Mouse (Mus musculus): ENCODE results near the gene D930048N14Rik. TPM values are rescaled to one million over a fixed set of nuclear protein-coding genes. Genes with fewer than 3 reads are reported as not detected.
A peak's percentile ranks its signal among the peaks of the same experiment; 100 is the strongest.
"Not testable (repeated sequence)": the region's sequence is repeated elsewhere in the genome, so short reads cannot be mapped to it uniquely, and the experiment has no call there.

The D930048N14Rik gene
- total RNA-seq (2021): 1 to 10 TPM; 1.4 to 2.1 TPM

DNA sequence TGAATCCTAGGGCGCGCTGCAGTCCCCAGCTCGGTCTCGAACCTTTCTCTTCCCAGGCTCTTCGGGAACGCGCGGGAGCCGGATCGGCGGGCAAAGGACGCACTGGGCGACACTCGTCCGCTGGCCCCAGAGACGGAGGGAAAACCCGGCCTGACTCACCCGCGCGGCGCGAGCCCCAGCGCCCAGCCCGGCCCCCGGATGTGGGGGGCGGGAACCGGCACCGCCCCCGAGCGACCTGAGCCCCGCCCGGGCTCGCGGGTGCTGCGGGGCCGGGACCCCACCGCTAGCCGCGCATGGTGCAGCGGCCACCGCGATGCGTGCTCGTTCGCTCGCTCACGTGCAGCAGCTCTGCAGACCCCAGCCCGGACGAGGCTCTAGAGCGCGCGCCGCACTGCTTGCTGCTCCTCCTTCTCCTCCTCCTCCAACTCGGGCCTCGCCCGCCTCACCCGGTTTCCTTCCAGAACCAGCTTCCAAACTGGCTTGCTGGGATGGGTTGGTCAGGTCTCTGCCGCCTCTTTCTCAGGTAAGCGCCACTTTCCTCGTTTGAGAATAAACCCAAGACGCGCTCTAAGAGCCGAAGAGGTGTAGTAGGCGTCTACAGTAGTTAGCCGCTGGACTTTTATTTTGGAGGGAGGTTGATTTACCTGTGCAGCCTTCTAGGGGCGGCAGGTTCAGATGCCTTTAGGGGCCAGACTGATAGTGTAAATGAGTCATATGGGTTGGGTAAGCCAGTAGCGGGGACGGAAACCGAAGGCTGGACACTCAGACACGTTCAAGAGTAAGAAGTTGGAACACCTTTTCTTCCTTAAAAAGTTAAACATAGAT, at the start of gene D930048N14Rik, which contains the start of gene N4bp3:
D930048N14Rik (plus strand) TSS at position 264 of the 825 bp plus-strand sequence.
N4bp3 (minus strand) TSS at position 152 of the 825 bp plus-strand sequence.
- intact Hi-C loops (cut with DNase I): loop anchor here (2.0 kb wide), 1 partner anchor 32 kb away; the partner anchor contains the start of gene Nhp2
- peak; percentile 82 for DNase-seq

DNA sequence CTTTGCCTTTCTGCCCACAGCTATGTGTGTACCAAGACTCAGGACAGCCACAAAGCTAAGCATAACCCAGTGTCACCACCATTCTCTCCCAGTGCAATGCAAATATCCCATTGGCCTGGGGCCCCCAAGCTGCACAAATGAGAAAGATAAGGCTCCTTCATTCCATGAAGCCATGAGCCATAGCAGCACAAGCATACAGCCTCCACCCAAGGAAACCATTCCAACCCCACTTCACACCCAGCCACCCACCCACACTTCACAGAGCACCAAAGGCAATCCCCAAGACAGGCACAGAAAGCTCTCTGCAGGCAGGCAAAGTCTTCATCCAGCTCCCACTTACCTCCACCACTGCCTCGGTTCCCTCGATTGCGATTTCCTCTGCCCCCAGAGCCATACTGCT, 48.5 kb upstream of the D930048N14Rik start:
- intact Hi-C loops (cut with DNase I): no loop called here
- no peak for DNase-seq

DNA sequence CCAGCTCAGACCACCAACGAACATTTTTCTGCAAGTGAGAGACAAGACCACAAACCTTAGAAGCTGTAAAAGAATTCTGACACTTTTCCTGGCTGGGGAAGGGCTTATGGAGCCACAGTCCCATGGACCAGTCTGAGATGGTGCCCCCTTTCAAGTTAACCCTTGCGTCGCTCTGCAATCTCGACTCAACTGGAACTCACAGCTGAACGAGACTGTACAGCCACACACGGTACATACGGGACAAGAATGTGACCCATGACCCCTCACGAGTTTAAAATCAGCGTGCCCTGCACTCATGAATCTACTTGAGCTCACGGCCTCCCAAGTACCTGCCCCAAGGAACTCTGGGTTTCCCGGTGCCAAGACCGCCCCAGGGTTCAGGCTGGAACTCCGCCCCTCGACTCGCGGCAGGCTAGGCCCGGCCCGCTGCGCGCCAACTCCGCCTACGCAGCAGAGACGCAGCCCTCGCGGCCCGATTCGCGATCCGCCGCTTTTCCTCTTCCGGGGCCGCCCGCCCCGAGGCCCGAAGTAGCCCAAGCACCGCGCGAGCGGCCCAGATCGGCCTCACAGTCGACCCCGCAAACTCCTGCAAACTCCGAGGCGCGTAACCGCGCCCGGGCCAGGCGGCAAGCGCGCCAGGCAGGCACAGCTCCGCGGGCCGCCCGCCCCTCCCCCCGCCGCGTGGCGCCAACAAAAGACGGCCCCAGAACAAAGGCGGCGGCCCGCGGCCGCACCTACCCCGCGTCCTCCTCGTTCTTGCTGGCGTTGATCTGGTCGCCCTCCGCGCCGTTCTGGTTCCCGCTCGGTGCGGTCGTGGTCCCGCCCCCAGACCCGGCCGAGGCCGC, 44.9 kb upstream of the D930048N14Rik start:
- DNase-seq: peak; percentile 91 to 93
- intact Hi-C loops (cut with DNase I): no loop called here

DNA sequence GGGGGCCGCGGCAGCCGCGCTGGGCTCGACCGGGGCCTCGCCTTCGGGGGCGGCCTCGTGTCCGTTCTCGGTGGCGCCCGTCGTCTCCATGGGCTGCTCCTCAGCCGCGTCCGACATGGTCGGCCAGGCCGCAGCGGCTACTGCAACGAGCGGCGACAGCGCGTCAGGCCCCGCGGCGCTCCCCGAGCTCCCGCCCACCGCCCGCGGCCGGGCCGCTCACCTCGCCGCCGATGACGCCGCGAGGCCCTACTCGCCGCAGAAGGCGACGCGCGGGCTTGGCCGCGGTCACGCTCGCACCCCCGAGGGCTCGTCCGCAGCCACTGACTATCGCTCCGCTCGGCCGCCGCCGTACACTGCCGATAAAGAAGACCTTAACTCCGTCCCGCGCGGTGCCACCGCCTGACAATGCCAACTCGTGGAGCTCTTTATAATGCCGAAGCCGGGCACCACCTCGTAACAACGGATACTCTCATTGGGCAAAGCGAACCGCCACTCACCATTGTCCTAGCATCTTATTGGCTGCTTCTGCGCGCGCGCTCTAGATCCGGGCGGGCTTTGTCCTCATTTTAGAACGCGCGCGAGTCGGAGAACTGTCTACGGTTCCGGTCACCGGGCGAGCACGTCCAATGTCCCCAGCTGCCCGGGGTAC, 44.2 kb upstream of the D930048N14Rik start, which contains the start of gene Hnrnpab:
Hnrnpab (minus strand) TSS at position 401 of the 649 bp plus-strand sequence.
- intact Hi-C loops (cut with DNase I): no loop called here
- peak; percentile 98 to 99 for DNase-seq

DNA sequence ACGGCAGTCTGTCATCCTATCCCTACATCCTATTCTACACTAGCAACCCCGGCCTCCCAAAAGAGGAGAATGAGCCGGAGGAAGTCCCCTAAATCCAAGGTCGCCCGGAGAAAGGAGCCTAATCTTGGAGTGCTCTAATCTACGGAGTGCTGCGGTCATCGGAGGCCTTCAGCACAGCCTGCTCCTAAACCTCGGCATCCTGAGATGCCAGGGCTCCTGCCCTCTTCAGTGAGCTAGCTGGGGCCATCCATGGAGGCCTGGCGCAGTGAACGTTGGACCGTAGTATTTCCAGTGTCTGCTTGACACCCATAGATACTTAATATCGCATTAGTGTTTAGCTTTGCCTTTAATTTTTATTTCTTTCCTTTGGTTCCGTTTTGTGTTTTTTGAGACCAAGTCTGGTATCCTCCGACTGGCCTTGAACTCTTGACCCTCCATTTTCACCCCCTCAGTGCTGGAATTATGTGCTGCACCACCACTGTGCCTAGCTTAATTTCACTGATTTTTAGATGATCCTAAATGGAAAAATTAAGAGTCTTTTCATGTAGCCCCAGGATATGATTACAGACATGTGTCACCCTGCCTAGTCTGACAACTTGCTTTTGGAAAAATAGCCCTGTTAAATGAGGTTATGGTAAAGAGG, 43.5 kb upstream of the D930048N14Rik start:
- intact Hi-C loops (cut with DNase I): no loop called here
- no peak for DNase-seq

DNA sequence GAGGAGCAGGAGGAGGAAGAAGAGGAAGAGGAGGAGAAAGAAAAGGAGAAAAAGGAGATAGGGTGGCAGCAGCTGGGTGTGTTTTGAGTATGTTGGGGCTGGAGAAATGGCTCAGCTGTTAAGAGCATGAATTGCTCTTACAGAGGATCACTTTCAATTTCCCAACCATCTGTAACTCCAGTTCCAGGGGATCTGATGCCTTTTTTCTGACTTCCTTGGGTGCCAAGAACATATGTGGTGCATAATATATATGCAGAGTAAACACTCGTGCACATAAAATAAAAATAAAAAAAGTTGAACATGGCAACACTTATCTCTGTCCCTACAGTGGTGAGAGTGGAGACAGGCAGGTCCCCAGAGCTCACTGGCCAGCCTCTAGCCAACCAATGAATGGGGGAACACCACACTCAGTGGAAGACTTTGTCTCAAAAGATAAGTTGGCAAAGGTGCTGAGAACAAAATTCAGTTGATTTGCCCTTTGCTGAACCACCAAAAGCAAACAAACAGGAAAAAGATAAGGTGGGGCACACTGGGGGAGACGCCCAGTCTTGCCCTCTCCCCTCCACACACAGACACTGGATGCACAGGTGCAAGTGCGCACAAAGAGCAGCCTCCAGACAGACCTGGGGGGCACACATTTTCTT, 41.4 kb upstream of the D930048N14Rik start:
- DNase-seq: no peak
- intact Hi-C loops (cut with DNase I): no loop called here

DNA sequence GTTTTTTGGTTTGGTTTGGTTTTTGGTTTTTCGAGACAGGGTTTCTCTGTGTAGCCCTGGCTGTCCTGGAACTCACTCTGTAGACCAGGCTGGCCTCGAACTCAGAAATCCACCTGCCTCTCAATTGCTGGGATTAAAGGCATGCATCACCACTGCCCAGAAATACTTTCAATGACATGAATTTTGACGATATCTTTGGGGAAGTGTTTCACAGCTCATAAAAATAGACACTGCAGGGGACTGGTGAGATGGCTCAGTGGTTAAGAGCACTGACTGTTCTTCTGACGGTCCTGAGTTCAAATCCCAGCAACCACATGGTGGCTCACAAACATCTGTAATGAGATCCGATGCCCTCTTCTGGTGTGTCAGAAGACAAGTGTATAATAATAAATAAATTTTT, 40.8 kb upstream of the D930048N14Rik start:
- DNase-seq; intact Hi-C loops (cut with DNase I): not testable (repeated sequence)

DNA sequence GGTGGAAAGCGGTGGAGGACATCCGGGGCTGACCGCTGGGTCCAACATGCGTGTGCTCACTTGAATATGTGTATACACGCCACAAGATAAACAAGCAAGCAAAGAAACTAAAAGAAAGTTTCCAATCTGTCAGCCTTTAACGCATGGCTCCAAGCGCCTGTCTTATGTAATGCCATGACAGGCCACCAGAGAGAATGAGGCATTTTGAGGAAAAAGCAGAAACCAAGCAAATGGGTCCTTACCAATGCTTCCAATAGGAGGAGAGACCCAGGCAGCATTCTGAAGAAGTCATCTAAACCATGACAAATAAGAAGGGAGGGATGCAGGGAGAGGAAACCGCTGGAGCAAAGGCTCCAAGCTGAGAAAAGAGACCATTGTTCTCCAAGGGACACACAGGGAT, 36.5 kb upstream of the D930048N14Rik start:
- DNase-seq: no peak
- intact Hi-C loops (cut with DNase I): no loop called here

DNA sequence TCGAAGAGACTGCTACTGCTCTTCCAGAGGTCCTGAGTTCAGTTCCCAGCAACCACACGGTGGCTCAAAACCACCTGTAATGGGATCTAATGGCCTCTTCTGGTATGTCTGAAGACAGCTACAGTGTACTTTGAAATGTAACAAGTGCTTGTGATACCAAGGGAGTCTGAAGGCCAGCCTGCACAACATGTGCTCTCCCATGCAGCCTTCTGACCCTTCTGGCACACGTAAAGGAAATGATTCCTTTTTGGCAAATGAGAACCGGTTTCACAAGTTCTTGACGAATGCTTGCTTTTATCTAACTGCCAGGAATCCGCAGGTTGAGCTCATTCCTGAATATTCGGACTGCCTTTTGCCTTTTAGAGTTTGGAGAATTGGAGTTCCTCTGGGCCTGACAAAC, 35.6 kb upstream of the D930048N14Rik start:
- intact Hi-C loops (cut with DNase I): no loop called here

DNA sequence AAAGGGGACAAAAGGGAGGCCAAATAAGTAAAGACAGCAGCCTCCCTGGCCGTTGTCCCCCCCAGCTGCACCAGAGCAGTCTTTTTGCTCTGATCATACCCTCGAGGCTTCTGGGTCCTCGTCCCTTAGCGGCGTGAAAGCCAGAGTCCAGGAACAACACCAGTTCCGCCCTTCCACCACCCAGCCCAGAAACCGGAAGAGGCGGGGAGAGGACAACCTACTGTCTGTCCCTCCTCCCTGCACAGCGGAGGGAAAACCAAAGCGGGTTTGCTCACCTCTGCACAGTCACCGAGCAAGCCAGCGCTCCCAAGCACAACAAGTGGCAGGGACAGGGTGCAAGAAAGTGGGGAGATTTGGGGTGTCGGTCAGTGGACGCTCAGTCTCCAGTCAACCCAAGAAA, 35.2 kb upstream of the D930048N14Rik start:
- DNase-seq: peak; percentile 78 to 84
- intact Hi-C loops (cut with DNase I): no loop called here

More for the DNA sequence above, 35.6 kb upstream of the D930048N14Rik start:
- DNase-seq: peak; percentile 21 to 45

DNA sequence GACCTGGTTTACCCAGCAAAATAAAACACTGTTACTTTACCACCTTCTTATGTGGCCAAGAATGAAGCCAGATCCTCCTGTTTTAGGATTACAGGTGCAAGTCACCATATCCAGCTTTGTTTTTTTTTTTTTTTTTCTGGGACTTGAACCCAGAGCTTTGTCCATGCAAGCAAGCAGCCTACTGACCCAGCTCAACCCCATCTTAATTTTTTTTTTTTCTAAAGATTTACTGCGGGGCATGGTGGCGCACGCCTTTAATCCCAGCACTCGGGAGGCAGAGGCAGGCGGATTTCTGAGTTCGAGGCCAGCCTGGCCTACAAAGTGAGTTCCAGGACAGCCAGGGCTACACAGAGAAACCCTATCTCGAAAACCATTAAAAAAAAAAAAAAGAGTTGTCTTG, 34.6 kb upstream of the D930048N14Rik start:
- intact Hi-C loops (cut with DNase I); DNase-seq: not testable (repeated sequence)

DNA sequence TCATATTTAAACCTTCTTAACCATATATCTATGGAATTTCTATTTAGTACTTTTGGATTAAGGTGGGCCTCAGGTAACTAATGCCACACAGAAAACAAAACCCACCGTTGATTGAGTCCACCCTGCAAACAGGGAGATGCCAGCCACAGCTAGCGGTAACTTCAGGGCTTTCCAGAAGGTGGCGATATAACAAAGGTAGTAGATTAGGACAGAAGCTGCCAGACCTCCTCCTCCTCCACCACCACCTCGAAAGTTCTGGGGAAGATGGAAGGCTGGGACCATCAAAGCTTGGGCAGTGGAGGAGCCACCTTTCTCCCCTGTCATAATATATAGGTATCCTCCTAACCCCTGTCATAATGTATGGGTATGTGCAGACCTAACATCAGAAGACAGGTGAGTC, 33.1 kb upstream of the D930048N14Rik start:
- DNase-seq: peak; percentile 80 to 83
- intact Hi-C loops (cut with DNase I): loop anchor here (1.0 to 2.0 kb wide), 2 partner anchors 33 to 64 kb away; partner anchors contain the start of genes D930048N14Rik and N4bp3

DNA sequence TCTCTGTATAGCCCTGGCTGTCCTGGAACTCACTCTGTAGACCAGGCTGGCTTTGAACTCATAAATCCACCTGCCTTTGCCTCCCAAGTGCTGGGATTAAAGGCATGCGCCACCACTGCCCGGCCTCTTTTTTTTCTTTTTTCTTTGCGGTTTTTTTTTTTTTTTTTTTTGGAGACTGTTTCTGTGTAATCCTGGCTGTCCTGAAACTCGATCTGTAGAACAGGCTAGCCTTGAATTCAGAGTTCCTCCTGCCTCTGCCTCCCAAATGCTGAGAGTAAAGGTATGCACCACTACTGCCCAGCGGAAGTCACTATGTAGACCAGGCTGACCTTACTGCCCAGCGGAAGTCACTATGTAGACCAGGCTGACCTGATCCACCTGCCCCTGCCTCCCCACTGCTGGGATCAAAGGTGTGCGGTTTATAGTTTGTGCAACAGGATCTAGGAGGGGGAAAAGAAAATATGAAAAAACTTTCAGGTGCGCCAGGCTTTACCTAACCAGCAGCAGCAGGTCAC, 31.8 kb upstream of the D930048N14Rik start:
- no peak for DNase-seq
- intact Hi-C loops (cut with DNase I): loop anchor here (1.0 to 2.0 kb wide), 2 partner anchors 17 to 32 kb away; partner anchors contain the start of genes D930048N14Rik and N4bp3

DNA sequence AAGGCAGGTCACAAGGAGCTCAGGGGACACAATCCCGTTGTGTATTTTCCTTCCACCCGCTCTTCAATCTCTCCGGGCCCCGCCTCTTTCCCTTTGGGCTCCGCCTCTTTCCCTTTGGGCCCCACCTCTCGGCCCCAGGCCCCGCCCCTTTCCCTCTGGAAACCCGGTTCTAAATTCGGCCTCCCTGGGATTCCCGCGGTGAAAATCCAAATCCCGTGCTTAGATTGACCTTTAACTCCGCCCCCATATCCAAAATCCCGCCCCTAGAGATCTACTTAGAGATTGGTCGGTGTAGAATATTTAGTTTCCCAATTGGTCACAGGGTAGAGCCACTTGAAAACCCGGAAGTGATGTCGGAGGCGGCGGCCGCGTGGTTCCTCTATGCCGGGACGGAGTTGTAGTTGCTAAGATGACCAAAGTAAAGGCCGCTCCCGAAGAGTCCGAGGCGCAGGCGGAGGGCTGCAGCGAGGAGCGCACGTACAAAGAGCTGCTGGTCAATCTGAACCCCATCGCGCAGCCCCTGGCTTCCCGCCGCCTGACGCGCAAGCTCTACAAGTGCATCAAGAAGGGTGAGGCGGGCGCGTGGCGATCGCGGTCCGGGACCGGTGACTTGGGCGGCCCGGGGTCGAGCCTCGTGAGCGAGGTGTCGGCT, 31.2 kb upstream of the D930048N14Rik start, which contains the start of gene Nhp2:
Nhp2 (plus strand) TSS at position 327 of the 652 bp plus-strand sequence.
- intact Hi-C loops (cut with DNase I): loop anchor here (1.0 to 2.0 kb wide), 2 partner anchors 17 to 31 kb away; partner anchors contain the start of genes D930048N14Rik and N4bp3
- DNase-seq: peak; percentile 96 to 97

DNA sequence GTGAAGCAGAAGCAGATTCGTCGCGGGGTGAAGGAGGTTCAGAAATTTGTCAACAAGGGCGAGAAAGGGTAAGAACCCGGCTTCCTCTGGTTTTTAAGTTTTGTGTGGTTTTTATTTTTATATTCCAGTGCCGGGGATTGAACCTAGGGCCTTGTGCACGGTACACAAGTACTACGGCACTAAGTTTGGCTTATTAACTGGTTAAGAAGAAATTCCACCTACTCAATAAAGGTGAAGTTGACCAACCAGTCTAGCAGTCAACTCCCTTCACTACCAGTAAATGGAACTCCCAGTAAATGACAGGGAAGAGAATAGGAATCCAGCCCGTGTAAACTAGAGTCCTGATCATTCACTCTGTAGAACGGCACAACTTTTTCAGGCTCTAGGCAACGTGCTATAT, 30.7 kb upstream of the D930048N14Rik start:
- intact Hi-C loops (cut with DNase I): no loop called here
- no peak for DNase-seq

DNA sequence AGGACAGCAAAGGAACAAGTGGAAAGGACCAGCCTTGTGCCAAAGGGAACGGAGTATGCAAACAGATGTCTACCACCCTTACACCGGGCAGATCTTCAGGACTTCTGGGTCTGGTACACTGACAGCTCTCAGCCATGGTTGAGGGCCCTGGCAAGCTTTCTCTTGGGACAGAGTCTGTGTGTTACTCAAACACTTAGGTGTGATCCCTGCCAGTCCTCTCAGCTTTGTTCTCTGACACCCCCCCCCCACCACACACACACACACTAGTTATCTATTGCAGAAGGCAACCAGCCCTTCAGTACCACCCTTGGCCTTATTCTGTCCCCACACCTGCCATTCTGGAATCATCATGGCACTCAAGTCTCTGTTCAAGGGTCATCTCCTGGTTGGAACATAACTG, 29.0 kb upstream of the D930048N14Rik start:
- intact Hi-C loops (cut with DNase I): no loop called here

DNA sequence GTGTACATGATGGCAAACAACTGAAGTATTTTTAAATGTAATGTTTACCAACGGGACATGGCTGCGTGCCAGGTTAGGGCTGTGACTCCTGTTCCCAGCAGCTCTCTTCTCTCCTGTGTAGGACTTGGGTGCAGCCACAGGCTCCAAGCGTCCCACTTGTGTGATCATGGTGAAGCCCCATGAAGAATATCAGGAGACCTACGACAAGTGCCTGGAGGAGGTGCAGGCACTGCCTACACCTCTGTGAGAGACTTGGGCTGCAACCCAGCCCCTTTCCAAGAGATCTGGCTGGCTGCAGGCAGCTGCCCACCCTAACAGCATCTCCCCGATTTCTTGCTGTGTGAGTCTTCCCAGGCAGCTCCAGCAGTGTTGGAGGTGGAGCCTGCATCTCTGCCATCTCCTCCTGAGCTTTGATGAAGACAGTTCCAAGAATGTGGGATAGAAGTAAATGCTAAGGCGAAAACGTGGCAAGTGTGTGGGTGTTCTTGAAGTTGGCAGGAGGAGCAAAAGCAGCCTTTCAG, 27.7 kb upstream of the D930048N14Rik start:
- DNase-seq: no peak
- intact Hi-C loops (cut with DNase I): no loop called here

More for the DNA sequence above, 29.0 kb upstream of the D930048N14Rik start:
- DNase-seq: no peak

DNA sequence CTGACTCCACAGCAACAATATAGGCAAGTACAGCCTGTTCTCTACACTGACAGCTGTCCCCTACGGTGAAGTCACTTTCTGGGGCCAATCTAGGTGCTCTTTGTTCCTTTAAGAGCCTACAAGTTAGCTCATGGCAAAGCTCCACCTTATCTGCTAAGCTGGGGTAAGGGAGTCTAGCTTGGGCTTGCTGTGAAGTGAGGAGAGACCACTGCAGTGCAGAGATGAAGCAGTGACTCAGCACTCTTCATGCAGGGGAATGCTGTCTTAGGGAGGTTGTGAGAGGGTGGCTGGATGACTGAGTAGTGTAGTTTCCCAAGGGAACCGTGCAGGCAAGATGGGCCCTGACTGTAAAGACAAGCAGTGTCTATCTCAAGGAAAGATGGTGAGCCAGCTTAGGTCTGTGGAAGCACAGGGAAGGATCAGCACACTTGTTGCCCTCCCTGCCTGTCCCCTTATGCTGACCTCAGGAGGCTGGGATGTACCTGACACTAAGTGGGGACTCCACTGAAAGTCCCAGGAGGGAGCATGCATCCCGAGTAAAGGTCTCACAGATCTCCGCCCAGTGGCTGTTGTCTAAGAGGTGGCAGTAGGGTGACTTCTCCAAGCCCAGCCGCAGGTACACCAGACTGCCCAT, 25.4 kb upstream of the D930048N14Rik start:
- intact Hi-C loops (cut with DNase I): no loop called here
- no peak for DNase-seq
